In the genomic region with DNA sequence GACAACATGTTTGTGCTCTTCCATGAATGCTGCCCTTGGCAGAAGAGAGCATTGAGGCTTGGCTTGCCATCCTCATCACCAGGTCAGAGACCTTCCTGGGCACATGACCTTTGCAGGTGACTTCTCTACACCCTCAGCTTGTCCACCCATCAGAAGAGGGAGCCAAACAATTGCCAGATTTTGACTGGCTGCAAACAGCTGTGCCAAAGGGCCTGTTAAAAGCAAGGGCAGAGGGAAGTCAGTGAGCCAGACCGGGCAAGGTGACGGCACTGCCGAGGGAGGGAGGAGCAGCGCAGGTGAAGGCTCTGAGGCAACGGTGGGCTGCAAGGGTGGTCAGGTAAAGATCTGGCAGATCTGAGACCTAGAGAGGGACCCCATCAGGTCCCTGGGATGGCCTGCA, we compare ENCODE assay signal across 21 mouse cellular contexts.
"Had no signal": no experiment of that assay in that cellular context is flagged by ENCODE, and none has a peak within 500 bp of the region (broad histone marks: within the 10 kb centered on the region; RNA-seq: fewer than 3 reads in every experiment).

No protein-coding gene starts in this region.

- DNase-seq: layer of hippocampus, postnatal 36 days; lung, adult 18-20 months; lung, postnatal 10 days; lung, postnatal 36 days; retina, postnatal 1 day; right cerebral cortex, postnatal 25 days; spleen, adult 18-20 months; thymus, postnatal 25 days had no signal

- H3K36me3 ChIP-seq: liver, embryonic 15.5 days; lung, embryonic 15.5 days; midbrain, embryonic 10.5 days; midbrain, embryonic 13.5 days; neural tube, embryonic 13.5 days; stomach, embryonic 15.5 days had no signal

- H3K4me3 ChIP-seq: left cerebral cortex, adult 2 months; liver, embryonic 15.5 days; lung, embryonic 15.5 days; megakaryocyte, embryonic 14.5 days; midbrain, embryonic 10.5 days; midbrain, embryonic 13.5 days; myocyte; neural tube, embryonic 13.5 days; stomach, embryonic 15.5 days had no signal

- H3K9ac ChIP-seq: liver, embryonic 15.5 days; lung, embryonic 15.5 days; midbrain, embryonic 13.5 days; neural tube, embryonic 13.5 days; stomach, embryonic 15.5 days had no signal

- ATAC-seq: intestine, postnatal 0 days; midbrain, embryonic 13.5 days; midbrain, embryonic 16.5 days had no signal

- H3K9me3 ChIP-seq: liver, embryonic 15.5 days; lung, embryonic 15.5 days; megakaryocyte, embryonic 14.5 days; midbrain, embryonic 10.5 days; midbrain, embryonic 13.5 days; neural tube, embryonic 13.5 days; stomach, embryonic 15.5 days had no signal

- H3K4me1 ChIP-seq: liver, embryonic 15.5 days had no signal

- H3K4me2 ChIP-seq: liver, embryonic 11.5 days; liver, embryonic 15.5 days; lung, embryonic 15.5 days; midbrain, embryonic 13.5 days; neural tube, embryonic 13.5 days; stomach, embryonic 15.5 days had no signal

- H3K27ac ChIP-seq: kidney, postnatal 0 days; left cerebral cortex, adult 2 months; liver, embryonic 15.5 days; lung, embryonic 15.5 days; midbrain, embryonic 10.5 days; midbrain, embryonic 13.5 days; neural tube, embryonic 13.5 days; stomach, embryonic 15.5 days had no signal

- H3K27me3 ChIP-seq: liver, embryonic 15.5 days; lung, embryonic 15.5 days; megakaryocyte, embryonic 14.5 days; midbrain, embryonic 13.5 days; neural tube, embryonic 13.5 days; stomach, embryonic 15.5 days had no signal
